Mouse (Mus musculus) embryonic facial prominence, embryonic 14.5 days (tissue): ENCODE results near the gene Cd36. TPM values are rescaled to one million over a fixed set of nuclear protein-coding genes. Genes with fewer than 3 reads are reported as not detected.
"Not testable (repeated sequence)": the region's sequence is repeated elsewhere in the genome, so short reads cannot be mapped to it uniquely, and the experiment has no call there.

ENCODE experiments used
- ATAC-seq: fragments of 200-750 bp; cut with Nextera tagmentation; 2 replicates; pipeline ENCODE4 v1.8.0; 2017; ENCODE audit warnings: low read depth, moderate number of reproducible peaks, moderate TSS enrichment
- DNase-seq: peaks from one replicate; pipeline ENCODE4 v3.0.0-alpha.2; 2015; ENCODE audit warnings: low spot score
- H3K27ac ChIP-seq: fragments of 300-500 bp; sonication (generic); replicated peaks from 2 replicates; pipeline ENCODE4 v1.5.1; 2014; ENCODE audit warnings: low read depth, mild to moderate bottlenecking, low read length, moderate library complexity
- H3K27me3 ChIP-seq: fragments of 300-500 bp; sonication (generic); replicated peaks from 2 replicates; pipeline ENCODE4 v1.6.1; 2014; ENCODE audit warnings: low read length; ENCODE audit not compliant: control insufficient read depth, insufficient read depth
- H3K36me3 ChIP-seq: fragments of 300-500 bp; sonication (generic); 2 replicates; pipeline ENCODE4 v1.6.1; 2014; ENCODE audit warnings: low read length, mixed read lengths; ENCODE audit not compliant: control insufficient read depth, insufficient read depth
- H3K4me1 ChIP-seq: fragments of 300-500 bp; sonication (generic); 2 replicates; pipeline ENCODE4 v1.6.1; 2014; ENCODE audit warnings: antibody characterized with exemption, low read length; ENCODE audit not compliant: control insufficient read depth, insufficient read depth
- H3K4me2 ChIP-seq: fragments of 300-500 bp; sonication (generic); 2 replicates; pipeline ENCODE4 v1.6.1; 2014; ENCODE audit warnings: low read depth, mild to moderate bottlenecking, low read length, moderate library complexity, mixed read lengths
- H3K4me3 ChIP-seq: fragments of 300-500 bp; sonication (generic); 2 replicates; pipeline ENCODE4 v1.5.1; 2014; ENCODE audit warnings: low read depth, mild to moderate bottlenecking, low read length
- H3K9ac ChIP-seq: fragments of 300-500 bp; sonication (generic); 2 replicates; pipeline ENCODE4 v1.6.1; 2014; ENCODE audit warnings: low read depth, mild to moderate bottlenecking, low read length, moderate library complexity, mixed read lengths
- H3K9me3 ChIP-seq: fragments of 300-500 bp; sonication (generic); 2 replicates; pipeline ENCODE4 v1.6.1; 2016; ENCODE audit warnings: low read length; ENCODE audit not compliant: control insufficient read depth
- WGBS: fragments of 180-500 bp; shearing (Covaris S2); extraction: QIAGEN DNeasy Blood & Tissue Kit; methylation state at CpG from one replicate; pipeline ENCODE4 v1.1.7; 2014; 5-methylcytosine and 5-hydroxymethylcytosine counted together
- polyA plus RNA-seq: library from polyadenylated mRNA; unstranded; fragments of >200 nt; fragmentation: Nextera tagmentation; extraction: Ambion mirVana; gene quantifications from 2 replicates; pipeline ENCODE4 v1.2.1, GENCODE M21; 2014

Gene Cd36
- 44.3 and 49.6 TPM in 2 replicates for polyA plus RNA-seq

- no peak within 1 kb of the TSS for H3K4me3 ChIP-seq
- H3K9ac ChIP-seq = no peak within 1 kb of the TSS
- H3K9me3 ChIP-seq = no peaks in the 10 kb centered on the region
- no peaks in the 10 kb centered on the region for H3K4me1 ChIP-seq
- no peaks in the 10 kb centered on the region for H3K36me3 ChIP-seq
- ATAC-seq (no peak), DNase-seq (peak; percentile 14)
- 41% methylated on average over 5 of the region's 5 CpGs for WGBS
- no peak within 1 kb of the TSS for H3K4me2 ChIP-seq
- no peak within 1 kb of the TSS for H3K27ac ChIP-seq
- no peaks in the 10 kb centered on the region for H3K27me3 ChIP-seq
Measured at GRCm38 (mm10) chr5:17888598-17888997, at the start of gene Cd36. Cd36 (minus strand) TSS chr5:17888801.

- no peaks in the 10 kb centered on the region for H3K9me3 ChIP-seq
- no peak overlapping the region for H3K9ac ChIP-seq
- 67% methylated on average over 1 of the region's 1 CpGs for WGBS
- DNase-seq (no peak), ATAC-seq (no peak)
- no peaks in the 10 kb centered on the region for H3K36me3 ChIP-seq
- H3K27ac ChIP-seq = no peak overlapping the region
- no peak overlapping the region for H3K4me3 ChIP-seq
- no peaks in the 10 kb centered on the region for H3K27me3 ChIP-seq
- no peaks in the 10 kb centered on the region for H3K4me1 ChIP-seq
- H3K4me2 ChIP-seq = no peak overlapping the region
Measured at GRCm38 (mm10) chr5:17934501-17934900, 45.9 kb upstream of the Cd36 start.

GRCm38 (mm10) chr5:17931588-17931987 is 43.0 kb upstream of the Cd36 start:
- not testable (repeated sequence) for H3K4me3 ChIP-seq, ATAC-seq
- WGBS = 97% methylated on average over 2 of the region's 2 CpGs

GRCm38 (mm10) chr5:17929006-17929567 is 40.5 kb upstream of the Cd36 start:
- ATAC-seq (no peak), DNase-seq (no peak)
- H3K9ac ChIP-seq = no peak overlapping the region
- no peak overlapping the region for H3K4me3 ChIP-seq
- WGBS = 56% methylated on average over 7 of the region's 7 CpGs
- H3K4me1 ChIP-seq = no peaks in the 10 kb centered on the region
- H3K36me3 ChIP-seq = no peaks in the 10 kb centered on the region
- H3K27ac ChIP-seq = no peak overlapping the region
- no peaks in the 10 kb centered on the region for H3K27me3 ChIP-seq
- H3K4me2 ChIP-seq = no peak overlapping the region
- no peaks in the 10 kb centered on the region for H3K9me3 ChIP-seq

More at GRCm38 (mm10) chr5:17931588-17931987, 43.0 kb upstream of the Cd36 start:
- not testable (repeated sequence) for H3K9me3 ChIP-seq, H3K27ac ChIP-seq, H3K4me1 ChIP-seq, H3K27me3 ChIP-seq, H3K36me3 ChIP-seq, H3K9ac ChIP-seq, H3K4me2 ChIP-seq, DNase-seq

DNA sequence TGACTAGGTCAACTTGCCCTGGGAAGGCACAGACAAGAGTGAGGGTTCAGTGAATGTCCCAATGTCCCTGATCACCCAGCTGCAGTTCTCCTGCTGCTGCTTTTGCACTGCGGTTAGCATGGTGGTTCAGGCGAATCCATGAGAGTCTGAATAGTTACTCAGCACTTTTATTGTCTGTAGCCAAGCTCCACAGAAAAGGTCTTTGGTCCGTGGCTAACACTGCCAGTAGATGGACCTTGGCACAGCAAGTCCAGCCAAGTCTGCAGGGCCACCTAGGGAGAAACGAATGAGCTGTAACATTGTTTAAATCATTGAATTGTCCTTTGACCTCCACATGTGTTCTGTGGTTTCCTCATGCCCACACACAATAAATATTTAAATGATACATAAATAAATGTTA is 39.9 kb upstream of the Cd36 start:
- Histone ChIP-seq H3K9ac (no peak overlapping the region), H3K4me2 (no peak overlapping the region), H3K27me3 (no peaks in the 10 kb centered on the region), H3K4me3 (no peak overlapping the region), H3K4me1 (no peaks in the 10 kb centered on the region), H3K27ac (no peak overlapping the region), H3K9me3 (no peaks in the 10 kb centered on the region), H3K36me3 (no peaks in the 10 kb centered on the region)
- DNase-seq (no peak), ATAC-seq (no peak)
- WGBS = 42% methylated on average over 4 of the region's 4 CpGs

- Histone ChIP-seq H3K36me3 (no peaks in the 10 kb centered on the region), H3K4me1 (no peaks in the 10 kb centered on the region), H3K4me2 (no peak overlapping the region), H3K9ac (no peak overlapping the region), H3K9me3 (no peaks in the 10 kb centered on the region), H3K27me3 (no peaks in the 10 kb centered on the region), H3K4me3 (no peak overlapping the region), H3K27ac (no peak overlapping the region)
- no peak for ATAC-seq
- WGBS = 47% methylated on average over 2 of the region's 2 CpGs
- DNase-seq = peak; percentile 24
Measured at GRCm38 (mm10) chr5:17924085-17924518, 35.5 kb upstream of the Cd36 start.

DNA sequence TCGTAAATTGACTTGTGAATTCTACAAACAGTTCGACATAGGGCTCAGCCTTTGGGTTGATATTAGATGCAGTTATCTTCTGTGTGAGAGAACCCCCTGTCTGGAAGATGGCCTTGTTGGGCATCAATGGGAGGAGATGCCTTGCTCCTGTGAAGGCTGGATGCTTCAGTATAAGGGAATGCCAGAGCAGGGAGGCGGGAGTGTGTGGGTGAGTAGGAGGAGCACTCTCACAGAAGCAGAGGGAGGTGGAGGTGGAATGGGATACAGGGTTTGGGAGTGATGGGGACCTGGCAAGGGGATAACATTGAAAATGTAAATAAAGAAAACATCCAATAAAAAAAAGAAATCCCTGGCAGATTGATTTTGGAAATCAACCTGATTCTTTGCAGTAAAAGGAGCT is 35.0 kb upstream of the Cd36 start:
- Histone ChIP-seq H3K4me3 (no peak overlapping the region), H3K4me2 (no peak overlapping the region), H3K9ac (no peak overlapping the region), H3K36me3 (no peaks in the 10 kb centered on the region), H3K4me1 (no peaks in the 10 kb centered on the region), H3K27me3 (no peaks in the 10 kb centered on the region), H3K9me3 (no peaks in the 10 kb centered on the region), H3K27ac (no peak overlapping the region)
- 81% methylated on average over 3 of the region's 3 CpGs for WGBS
- DNase-seq (no peak), ATAC-seq (no peak)

GRCm38 (mm10) chr5:17918966-17919365 is 30.4 kb upstream of the Cd36 start:
- no peak for DNase-seq
- Histone ChIP-seq H3K4me2 (no peak overlapping the region), H3K36me3 (no peaks in the 10 kb centered on the region), H3K9ac (no peak overlapping the region), H3K4me3 (no peak overlapping the region), H3K4me1 (no peaks in the 10 kb centered on the region), H3K27me3 (no peaks in the 10 kb centered on the region), H3K27ac (no peak overlapping the region), H3K9me3 (no peaks in the 10 kb centered on the region)
- ATAC-seq = no peak
- 64% methylated on average over 5 of the region's 5 CpGs for WGBS

DNA sequence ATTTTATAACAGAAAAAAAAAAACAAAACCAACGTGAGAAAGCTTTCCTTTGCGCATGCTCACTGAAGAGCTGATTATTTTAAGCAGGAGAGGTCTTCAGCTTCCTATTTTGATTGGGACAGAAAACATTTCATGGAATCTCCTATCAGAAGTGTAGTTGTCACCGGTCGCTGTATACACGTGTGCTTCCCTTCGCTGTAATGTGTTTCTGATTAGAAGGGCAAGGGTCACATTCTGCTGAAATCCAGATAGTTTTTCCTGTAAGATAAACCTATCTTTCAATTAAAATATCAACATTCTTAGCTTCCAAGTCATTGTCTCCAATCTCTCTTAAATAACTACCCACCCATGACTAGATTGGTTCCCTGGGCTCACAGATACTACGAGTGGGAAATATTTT is 16.2 kb upstream of the Cd36 start:
- no peak for ATAC-seq
- Histone ChIP-seq H3K9ac (no peak overlapping the region), H3K27ac (no peak overlapping the region), H3K4me2 (no peak overlapping the region), H3K9me3 (no peaks in the 10 kb centered on the region), H3K4me1 (no peaks in the 10 kb centered on the region), H3K36me3 (no peaks in the 10 kb centered on the region), H3K27me3 (no peaks in the 10 kb centered on the region), H3K4me3 (no peak overlapping the region)
- WGBS = 37% methylated on average over 7 of the region's 7 CpGs
- DNase-seq = no peak
